Mouse (Mus musculus) liver, postnatal 0 days (tissue): Measurements from ENCODE around the gene Gse1. TPM values are rescaled to one million over a fixed set of nuclear protein-coding genes. Genes with fewer than 3 reads are reported as not detected.

ENCODE experiments used
- ATAC-seq: fragments of 200-750 bp; cut with Nextera tagmentation; 2 replicates; pipeline ENCODE4 v1.8.0; 2017; ENCODE audit warnings: mild to moderate bottlenecking, moderate library complexity
- DNase-seq: peaks from one replicate; pipeline ENCODE4 v3.0.0-alpha.2; 2016
- H3K27ac ChIP-seq: fragments of 300-500 bp; sonication (generic); 2 replicates; pipeline ENCODE4 v1.5.1; 2014; ENCODE audit warnings: antibody characterized with exemption, moderate library complexity, mild to moderate bottlenecking, low read depth
- H3K27me3 ChIP-seq: fragments of 300-500 bp; sonication (generic); 2 replicates; pipeline ENCODE4 v1.6.1; 2014; ENCODE audit warnings: low read length, control low read depth, mixed read lengths; ENCODE audit not compliant: insufficient read depth
- H3K36me3 ChIP-seq: fragments of 300-500 bp; sonication (generic); replicated peaks from 2 replicates; pipeline ENCODE4 v1.6.1; 2014; ENCODE audit warnings: mild to moderate bottlenecking, control low read depth, low read length, moderate library complexity, mixed read lengths; ENCODE audit not compliant: insufficient read depth
- H3K4me1 ChIP-seq: fragments of 300-500 bp; sonication (generic); 2 replicates; pipeline ENCODE4 v1.6.1; 2014; ENCODE audit warnings: antibody characterized with exemption, mild to moderate bottlenecking, control low read depth; ENCODE audit not compliant: insufficient read depth
- H3K4me2 ChIP-seq: fragments of 300-500 bp; sonication (generic); 2 replicates; pipeline ENCODE4 v1.6.1; 2014; ENCODE audit warnings: low read depth, mild to moderate bottlenecking, low read length, moderate library complexity, mixed read lengths
- H3K4me3 ChIP-seq: fragments of 300-500 bp; sonication (generic); 2 replicates; pipeline ENCODE4 v1.5.1; 2014; ENCODE audit warnings: low read depth, low read length
- H3K9ac ChIP-seq: fragments of 300-500 bp; sonication (generic); replicated peaks from 2 replicates; pipeline ENCODE4 v1.6.1; 2014; ENCODE audit warnings: mild to moderate bottlenecking, moderate library complexity
- H3K9me3 ChIP-seq: fragments of 300-500 bp; sonication (generic); 2 replicates; pipeline ENCODE4 v1.6.1; 2016; ENCODE audit warnings: mild to moderate bottlenecking, control low read depth, low read length, mixed read lengths
- CTCF ChIP-seq: sonication (generic); IDR thresholded peaks from 2 replicates; pipeline ENCODE4 v1.5.1; 2016; ENCODE audit warnings: antibody characterized with exemption, low read depth
- EP300 ChIP-seq: IDR thresholded peaks from 2 replicates; pipeline ENCODE4 v1.6.1; 2016; ENCODE audit warnings: antibody characterized with exemption, low read depth, mild to moderate bottlenecking
- WGBS: fragments of 180-500 bp; shearing (Covaris S2); extraction: QIAGEN DNeasy Blood & Tissue Kit; methylation state at CpG from one replicate; pipeline ENCODE4 v1.1.7; 2014; ENCODE audit not compliant: insufficient replicate concordance; 5-methylcytosine and 5-hydroxymethylcytosine counted together
- polyA plus RNA-seq: library from polyadenylated mRNA; unstranded; fragments of >200 nt; fragmentation: Nextera tagmentation; extraction: Ambion mirVana; gene quantifications from 2 replicates; pipeline ENCODE4 v1.2.1, GENCODE M21; 2015

The Gse1 gene
- polyA plus RNA-seq, 1 experiment from 2014 or later: 7.7 TPM

DNA sequence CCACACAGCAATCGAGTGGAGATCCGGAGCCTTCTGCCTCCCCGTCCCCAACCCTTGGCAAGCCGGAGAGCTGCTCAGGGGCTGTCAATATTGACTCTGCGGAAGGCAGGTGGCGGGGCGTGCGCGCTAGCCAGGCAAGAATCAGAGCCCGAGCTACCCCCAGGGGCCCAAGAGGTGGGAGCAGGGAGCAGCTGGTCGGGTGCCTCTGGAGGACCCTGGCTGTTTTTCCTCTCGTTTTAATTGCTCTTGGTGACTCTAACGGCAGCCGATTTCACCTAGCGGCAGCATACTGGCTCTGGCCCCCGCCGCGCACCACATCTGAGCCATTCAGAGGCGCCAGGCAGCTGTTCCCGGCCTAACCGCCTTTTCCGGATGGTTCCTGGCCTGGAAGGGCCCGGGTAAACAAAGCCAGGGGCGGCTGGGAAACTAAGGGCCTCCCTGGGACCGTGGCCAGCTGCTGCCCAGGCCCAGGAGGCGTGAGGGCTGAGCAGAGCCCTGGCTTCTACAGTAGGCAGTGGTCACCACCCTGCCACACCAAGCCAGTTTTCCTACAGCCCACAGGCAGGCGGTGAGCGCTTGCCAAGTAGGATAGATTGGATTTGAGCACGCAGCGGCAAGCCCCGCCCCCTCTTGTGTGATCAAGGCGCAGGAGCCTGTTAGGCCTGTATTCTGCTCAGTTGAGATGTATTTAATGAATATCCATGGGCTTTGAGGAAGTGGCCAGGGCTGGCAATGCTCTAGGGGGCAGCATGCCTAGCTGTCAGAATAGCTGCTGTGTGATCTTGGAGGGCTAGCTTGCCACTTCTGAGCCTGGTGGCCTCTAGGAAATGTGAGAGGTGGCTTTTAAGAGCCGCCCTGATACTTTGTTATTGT lies 188.5 kb downstream of the Gse1 start:
- Histone ChIP-seq H3K4me2 (peak overlapping the region; percentile 47), H3K9ac (peak overlapping the region; percentile 59), H3K4me3 (no peak overlapping the region), H3K27ac (peak overlapping the region; percentile 67), H3K27me3 (no peaks in the 10 kb centered on the region), H3K9me3 (no peaks in the 10 kb centered on the region), H3K36me3 (no peaks in the 10 kb centered on the region), H3K4me1 (peaks cover 34% of the 10 kb centered on the region)
- DNase-seq: peak; percentile 75
- 12% methylated on average over 29 of the region's 33 CpGs for WGBS
- peak; percentile 77 for ATAC-seq
- peak; percentile 61 for TF ChIP-seq CTCF
- TF ChIP-seq EP300: no peak

DNA sequence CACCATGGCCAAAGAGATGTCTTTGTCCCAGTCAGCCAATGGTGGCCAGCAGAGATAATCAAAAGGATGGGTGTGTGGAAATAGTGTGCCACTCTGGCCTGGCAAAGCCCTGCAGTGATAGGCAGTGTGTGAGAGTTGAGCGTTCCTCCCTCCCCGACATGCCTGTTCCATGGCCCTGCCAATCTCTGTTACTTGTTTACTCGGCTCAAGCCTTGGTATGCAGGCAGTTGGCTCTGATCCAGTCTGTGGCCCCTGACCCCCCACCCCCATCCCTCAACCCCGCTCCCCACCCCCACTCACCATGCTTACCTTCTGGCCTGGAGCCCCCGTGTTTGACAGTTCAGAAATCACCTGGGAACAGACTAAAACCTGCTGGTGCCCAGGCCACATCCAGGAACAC lies 189.9 kb downstream of the Gse1 start:
- TF ChIP-seq EP300 (no peak), CTCF (no peak)
- peaks cover 34% of the 10 kb centered on the region for H3K4me1 ChIP-seq
- H3K9ac ChIP-seq: no peak overlapping the region
- DNase-seq (no peak), ATAC-seq (no peak)
- no peaks in the 10 kb centered on the region for H3K9me3 ChIP-seq
- no peak overlapping the region for H3K4me2 ChIP-seq
- H3K27ac ChIP-seq: no peak overlapping the region
- no peaks in the 10 kb centered on the region for H3K36me3 ChIP-seq
- H3K4me3 ChIP-seq: no peak overlapping the region
- WGBS: 64% methylated on average over 4 of the region's 5 CpGs
- H3K27me3 ChIP-seq: no peaks in the 10 kb centered on the region

DNA sequence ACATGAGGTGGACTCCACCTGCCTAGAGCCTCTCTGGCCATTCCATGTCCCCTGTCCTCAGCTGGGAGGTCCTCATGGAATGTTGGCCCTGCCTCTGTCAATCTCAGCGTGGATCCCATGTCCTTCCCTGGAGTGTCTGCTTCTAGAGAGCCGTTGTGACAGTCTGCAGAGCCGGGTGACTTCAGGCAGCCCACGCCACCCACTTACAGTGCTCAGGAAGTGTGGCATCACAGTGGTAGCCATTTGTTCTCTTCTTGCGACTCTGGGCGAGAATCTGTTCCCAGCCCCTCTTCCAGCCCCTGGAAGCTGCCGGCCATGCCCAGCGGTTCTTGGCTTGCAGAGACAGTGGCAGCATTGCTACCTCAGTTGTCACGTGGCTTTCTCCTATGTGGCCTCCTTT lies 191.4 kb downstream of the Gse1 start:
- H3K9me3 ChIP-seq: no peaks in the 10 kb centered on the region
- DNase-seq (no peak), ATAC-seq (no peak)
- TF ChIP-seq EP300 (no peak), CTCF (no peak)
- no peak overlapping the region for H3K27ac ChIP-seq
- H3K27me3 ChIP-seq: no peaks in the 10 kb centered on the region
- 69% methylated on average over 9 of the region's 9 CpGs for WGBS
- H3K4me3 ChIP-seq: no peak overlapping the region
- H3K9ac ChIP-seq: no peak overlapping the region
- H3K4me1 ChIP-seq: peaks cover 34% of the 10 kb centered on the region
- no peak overlapping the region for H3K4me2 ChIP-seq
- no peaks in the 10 kb centered on the region for H3K36me3 ChIP-seq

DNA sequence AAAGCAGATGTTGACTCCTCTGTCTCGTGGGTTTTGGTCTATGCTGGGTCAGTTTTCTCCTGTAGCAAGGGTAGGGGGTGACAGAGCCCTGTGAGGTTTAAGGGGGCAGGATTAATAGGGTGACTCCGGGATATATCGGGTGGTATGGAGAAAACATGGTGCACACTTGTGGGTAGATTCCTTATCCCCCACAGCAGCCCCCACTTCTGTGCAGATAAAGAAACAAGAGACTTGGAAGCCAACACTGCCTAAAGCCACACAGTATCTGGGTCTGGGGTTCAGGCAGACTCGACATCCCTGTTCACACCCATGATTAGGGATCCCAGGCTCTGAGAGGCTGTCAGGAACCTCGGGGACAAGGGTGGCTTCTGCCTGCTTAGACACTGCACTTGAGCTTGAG lies 192.0 kb downstream of the Gse1 start:
- no peaks in the 10 kb centered on the region for H3K9me3 ChIP-seq
- TF ChIP-seq EP300 (no peak), CTCF (no peak)
- no peak overlapping the region for H3K4me3 ChIP-seq
- H3K27ac ChIP-seq: no peak overlapping the region
- no peaks in the 10 kb centered on the region for H3K36me3 ChIP-seq
- no peak overlapping the region for H3K4me2 ChIP-seq
- DNase-seq: no peak
- H3K9ac ChIP-seq: no peak overlapping the region
- no peak for ATAC-seq
- no peaks in the 10 kb centered on the region for H3K27me3 ChIP-seq
- WGBS: 53% methylated on average over 5 of the region's 5 CpGs
- H3K4me1 ChIP-seq: peaks cover 34% of the 10 kb centered on the region

DNA sequence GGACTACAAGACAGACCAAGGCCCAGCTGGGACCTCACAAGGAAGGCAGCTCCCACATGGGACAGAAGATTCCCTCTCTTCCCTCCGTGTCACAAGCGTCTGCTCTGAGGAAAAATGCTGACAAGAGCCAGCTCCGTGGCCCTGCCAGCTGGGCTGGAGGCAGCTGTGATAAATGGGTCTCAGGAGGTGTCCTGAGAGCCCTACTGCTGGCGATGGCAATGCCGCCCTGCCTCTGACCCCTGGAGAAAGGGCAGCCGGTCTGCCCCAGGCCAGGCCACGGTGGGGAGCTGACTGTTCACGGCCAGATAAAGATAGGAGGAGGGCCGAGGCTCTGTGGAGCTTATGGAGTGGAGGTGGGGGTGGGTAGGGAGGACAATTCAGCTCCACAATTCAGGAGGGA lies 193.4 kb downstream of the Gse1 start:
- no peaks in the 10 kb centered on the region for H3K27me3 ChIP-seq
- H3K27ac ChIP-seq: no peak overlapping the region
- peaks cover 28% of the 10 kb centered on the region for H3K4me1 ChIP-seq
- H3K4me3 ChIP-seq: no peak overlapping the region
- 44% methylated on average over 9 of the region's 9 CpGs for WGBS
- H3K4me2 ChIP-seq: no peak overlapping the region
- DNase-seq (no peak), ATAC-seq (no peak)
- no peak for TF ChIP-seq EP300
- TF ChIP-seq CTCF: no peak
- no peak overlapping the region for H3K9ac ChIP-seq
- H3K9me3 ChIP-seq: no peaks in the 10 kb centered on the region
- no peaks in the 10 kb centered on the region for H3K36me3 ChIP-seq

DNA sequence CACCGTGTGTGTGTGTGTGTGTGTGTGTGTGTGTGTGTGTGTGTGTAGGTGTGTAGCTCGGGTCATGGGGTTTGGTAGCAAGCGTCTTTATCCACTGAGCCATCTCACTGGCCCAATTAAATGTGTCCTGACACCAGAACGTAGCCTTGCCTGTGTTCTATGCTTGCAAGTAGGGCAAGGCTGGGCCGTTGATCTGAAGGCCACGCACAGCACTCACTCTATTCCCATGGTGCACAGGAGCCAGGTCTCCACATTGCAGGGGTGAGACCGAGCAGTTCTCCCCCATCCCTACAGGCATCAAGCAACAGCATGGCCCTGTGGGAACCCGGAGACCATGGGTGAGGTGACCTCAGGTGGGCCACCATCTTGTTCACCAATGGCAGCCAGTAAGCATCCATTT lies 194.0 kb downstream of the Gse1 start:
- Histone ChIP-seq H3K9me3 (no peaks in the 10 kb centered on the region), H3K4me2 (no peak overlapping the region), H3K27me3 (no peaks in the 10 kb centered on the region), H3K9ac (no peak overlapping the region), H3K27ac (no peak overlapping the region), H3K36me3 (no peaks in the 10 kb centered on the region), H3K4me1 (peaks cover 28% of the 10 kb centered on the region), H3K4me3 (no peak overlapping the region)
- TF ChIP-seq CTCF: no peak
- TF ChIP-seq EP300: no peak
- WGBS: 79% methylated on average over 8 of the region's 8 CpGs
- DNase-seq (no peak), ATAC-seq (no peak)
